Mouse (Mus musculus) myocyte (in vitro differentiated cells): ENCODE measurements around the gene Rfx3.

Experiments used
- E2F4 ChIP-seq: IDR thresholded peaks from one replicate; pipeline ENCODE4 v1.6.1; 2011; ENCODE audit warnings: mild to moderate bottlenecking, control low read depth, moderate library complexity; ENCODE audit not compliant: insufficient read depth
- MYOD1 ChIP-seq, 3 experiments: IDR thresholded peaks; one replicate each; pipeline ENCODE4 v1.6.1; 2011; ENCODE audit warnings: control low read depth in 2 of 3, low read depth in 2 of 3, mild to moderate bottlenecking in 2 of 3, moderate library complexity in 1 of 3; ENCODE audit not compliant: insufficient read length in 2 of 3, control insufficient read depth in 1 of 3
- POLR2A ChIP-seq: IDR thresholded peaks from one replicate; pipeline ENCODE4 v1.6.1; 2011; ENCODE audit warnings: low read depth, mild to moderate bottlenecking, control low read depth, moderate library complexity; ENCODE audit not compliant: insufficient read length
- USF1 ChIP-seq: IDR thresholded peaks from one replicate; pipeline ENCODE4 v1.6.1; 2011; ENCODE audit warnings: low read depth, mild to moderate bottlenecking, control low read depth, moderate library complexity

DNA sequence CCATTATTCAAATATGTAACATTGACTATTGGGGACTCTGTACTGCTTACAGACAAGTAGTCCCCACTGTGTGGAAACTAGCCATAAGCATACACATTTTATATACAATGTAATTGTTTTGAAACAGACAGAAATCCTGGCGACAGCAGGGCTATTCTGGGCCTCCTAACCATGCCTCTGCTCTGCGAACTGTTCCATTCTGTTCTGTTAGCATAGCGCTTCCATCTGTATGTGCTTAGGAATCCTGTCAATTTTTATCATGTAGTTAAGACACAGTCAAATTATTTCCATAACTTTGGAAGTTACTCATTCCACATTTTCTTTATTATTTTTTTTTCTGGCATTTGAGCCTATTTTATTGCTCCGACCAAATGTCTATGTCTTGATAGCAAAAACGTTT, 34.0 kb upstream of the Rfx3 start:
- TF ChIP-seq POLR2A (no peak), MYOD1 (IDR thresholded peaks at IDR 0.05; ENCODE audit: control insufficient read depth in 1 of 3, insufficient read length in 2 of 3, low read depth in 2 of 3) (no peak), E2F4 (no peak), USF1 (no peak)
